Mouse (Mus musculus) CD4-positive, CD25-positive, alpha-beta regulatory T cell, adult 9 weeks (primary cell): Measurements from ENCODE around the gene Fstl5. TPM values are rescaled to one million over a fixed set of nuclear protein-coding genes. Genes with fewer than 3 reads are reported as not detected.

ENCODE experiments used
- polyA plus RNA-seq: library from polyadenylated mRNA; unstranded; fragments of 100-300 nt; shearing (Covaris generic); gene quantifications from one replicate; pipeline ENCODE4 v1.2.1, GENCODE M21; 2017

Gene Fstl5
- not detected for polyA plus RNA-seq

GRCm38 (mm10) chr3:76074060-76074707, at the start of gene Fstl5:
Gene Fstl5, plus strand, starts transcription at chr3:76074270.

Other genes with a start within 250 kb of the Fstl5 start
- gene Golim4, start 117.3 kb upstream of the Fstl5 start, polyA plus RNA-seq, result 12.3 TPM